Mouse (Mus musculus) T-cell, adult 2 months (primary cell): ENCODE data around the gene Engase.

Experiments
- DNase-seq: peaks from one replicate; pipeline ENCODE4 v3.0.0; 2022; ENCODE audit warnings: low spot score

The Engase gene

GRCm38 (mm10) chr11:118453886-118454671 lies 22.6 kb upstream of the Engase start:
- no peak for DNase-seq

- no peak for DNase-seq
Measured at GRCm38 (mm10) chr11:118455788-118456187, 20.8 kb upstream of the Engase start.

- no peak for DNase-seq
Measured at GRCm38 (mm10) chr11:118456937-118457336, 19.7 kb upstream of the Engase start.

- DNase-seq: no peak
Measured at GRCm38 (mm10) chr11:118459051-118459450, 17.6 kb upstream of the Engase start.

- no peak for DNase-seq
Measured at GRCm38 (mm10) chr11:118459536-118459935, 17.1 kb upstream of the Engase start.

GRCm38 (mm10) chr11:118460280-118460679 lies 16.3 kb upstream of the Engase start:
- DNase-seq: peak; percentile 44

- no peak for DNase-seq
Measured at GRCm38 (mm10) chr11:118467441-118468035, 9.1 kb upstream of the Engase start.

GRCm38 (mm10) chr11:118469509-118470160 lies 7.0 kb upstream of the Engase start:
- no peak for DNase-seq

GRCm38 (mm10) chr11:118470234-118470966 lies 6.2 kb upstream of the Engase start:
- DNase-seq: peak; percentile 11

GRCm38 (mm10) chr11:118471676-118472075 lies 5.0 kb upstream of the Engase start:
- DNase-seq: no peak

- DNase-seq: no peak
Measured at GRCm38 (mm10) chr11:118473161-118473560, 3.5 kb upstream of the Engase start.

- no peak for DNase-seq
Measured at GRCm38 (mm10) chr11:118473842-118474500, 2.7 kb upstream of the Engase start.

GRCm38 (mm10) chr11:118475496-118476083 lies 1.0 kb upstream of the Engase start:
- no peak for DNase-seq

GRCm38 (mm10) chr11:118479776-118480175 lies 3.1 kb downstream of the Engase start:
- no peak for DNase-seq

- no peak for DNase-seq
Measured at GRCm38 (mm10) chr11:118481231-118481630, 4.6 kb downstream of the Engase start.

- no peak for DNase-seq
Measured at GRCm38 (mm10) chr11:118481751-118482150, 5.1 kb downstream of the Engase start.

- no peak for DNase-seq
Measured at GRCm38 (mm10) chr11:118484169-118484568, 7.5 kb downstream of the Engase start.

- DNase-seq: no peak
Measured at GRCm38 (mm10) chr11:118485338-118485737, 8.7 kb downstream of the Engase start.

GRCm38 (mm10) chr11:118485780-118486179 lies 9.2 kb downstream of the Engase start:
- no peak for DNase-seq

GRCm38 (mm10) chr11:118486281-118486680 lies 9.7 kb downstream of the Engase start:
- DNase-seq: no peak
